Mouse (Mus musculus): ENCODE results near the gene Hoxa5. TPM values are rescaled to one million over a fixed set of nuclear protein-coding genes. Genes with fewer than 3 reads are reported as not detected.

The Hoxa5 gene
- total and polyA plus RNA-seq, 3 experiments, result 0.83 to 4.1 (median 1.5) TPM

GRCm38 (mm10) chr6:52172501-52172900 lies 31.9 kb downstream of the Hoxa5 start:
- Histone ChIP-seq H3K9ac (ENCODE audit: insufficient read depth, low read depth) (no peak overlapping the region), H3K27ac (ENCODE audit: insufficient read depth, low read depth) (no peak overlapping the region), H3K4me3 (replicated peaks in 1 of 3; ENCODE audit: low read depth in 2 of 3, low read length in 2 of 3, poor library complexity in 1 of 3) (no peak overlapping the region), H3K4me2 (ENCODE audit: insufficient read depth, low read depth, poor library complexity, severe bottlenecking) (no peak overlapping the region), H3K79me2 (replicated peaks; ENCODE audit: control insufficient read depth, extremely low read depth, insufficient read depth, poor library complexity, severe bottlenecking) (no peaks in the 10 kb centered on the region), H3K4me1 (ENCODE audit: control insufficient read depth in 1 of 2, insufficient read depth in 2 of 2) (no peaks in the 10 kb centered on the region), H3K27me3 (replicated peaks) (no peaks in the 10 kb centered on the region), H3K36me3 (replicated peaks in 1 of 2; ENCODE audit: control insufficient read depth in 1 of 2, insufficient read depth in 1 of 2, low read length in 1 of 2) (peaks cover 3 to 19% of the 10 kb centered on the region in 2 experiments), H3K9me3 (replicated peaks; ENCODE audit: low read length) (peaks cover 9% of the 10 kb centered on the region)
- in situ Hi-C loops (cut with MboI; ENCODE audit: low pct_ligation_motif_present, low pct_unique_long_range_greater_than_20kb, low sequenced_read_pairs), result no loop called here
- TF ChIP-seq SMC3 (IDR thresholded peaks at IDR 0.05; ENCODE audit: low read depth, low read length), result no peak
- TF ChIP-seq MAZ (IDR thresholded peaks at IDR 0.05; ENCODE audit: low read depth, low read length), result no peak
- TF ChIP-seq ETS1 (conservative IDR thresholded peaks at IDR 0.05; ENCODE audit: low read depth, low read length), result no peak
- no peak for TF ChIP-seq JUND (conservative IDR thresholded peaks at IDR 0.05; ENCODE audit: low read depth, low read length)
- TF ChIP-seq ZKSCAN1 (IDR thresholded peaks at IDR 0.05; ENCODE audit: borderline replicate concordance, low read depth, low read length), result no peak
- TF ChIP-seq HCFC1 (IDR thresholded peaks at IDR 0.05; ENCODE audit: low read depth, low read length), result no peak
- no peak for TF ChIP-seq MAFK (IDR thresholded peaks at IDR 0.05; ENCODE audit: insufficient replicate concordance, low read length)
- no peak for TF ChIP-seq JUN (IDR thresholded peaks at IDR 0.05; ENCODE audit: insufficient read depth, low read depth, low read length)
- no peak for TF ChIP-seq PAX5 (IDR thresholded peaks at IDR 0.05; ENCODE audit: low read length)
- TF ChIP-seq SIN3A (IDR thresholded peaks at IDR 0.05; ENCODE audit: low read length), result no peak
- TF ChIP-seq E2F4 (IDR thresholded peaks at IDR 0.05; ENCODE audit: insufficient replicate concordance, low read depth, low read length), result no peak
- no peak for TF ChIP-seq MAX (IDR thresholded peaks at IDR 0.05; ENCODE audit: low read length)
- TF ChIP-seq ZC3H11A (IDR thresholded peaks at IDR 0.05; ENCODE audit: low read depth, low read length), result no peak
- no peak for TF ChIP-seq MYC (IDR thresholded peaks at IDR 0.05; ENCODE audit: low read depth, low read length)
- TF ChIP-seq NELFE (IDR thresholded peaks at IDR 0.05; ENCODE audit: low read depth, low read length), result no peak
- no peak for TF ChIP-seq POLR2A (IDR thresholded peaks at IDR 0.05; ENCODE audit: low read depth, low read length)
- no peak for TF ChIP-seq TBP (conservative IDR thresholded peaks at IDR 0.05; ENCODE audit: low read depth, low read length)
- TF ChIP-seq KAT2A (IDR thresholded peaks at IDR 0.05; ENCODE audit: insufficient replicate concordance, low read length), result no peak
- dilution Hi-C loops (cut with MboI; ENCODE audit: extremely low pct_ligation_motif_present, extremely low pct_unique_long_range_greater_than_20kb, low sequenced_read_pairs), result no loop called here
- no peak for DNase-seq (ENCODE audit: extremely low read depth)

DNA sequence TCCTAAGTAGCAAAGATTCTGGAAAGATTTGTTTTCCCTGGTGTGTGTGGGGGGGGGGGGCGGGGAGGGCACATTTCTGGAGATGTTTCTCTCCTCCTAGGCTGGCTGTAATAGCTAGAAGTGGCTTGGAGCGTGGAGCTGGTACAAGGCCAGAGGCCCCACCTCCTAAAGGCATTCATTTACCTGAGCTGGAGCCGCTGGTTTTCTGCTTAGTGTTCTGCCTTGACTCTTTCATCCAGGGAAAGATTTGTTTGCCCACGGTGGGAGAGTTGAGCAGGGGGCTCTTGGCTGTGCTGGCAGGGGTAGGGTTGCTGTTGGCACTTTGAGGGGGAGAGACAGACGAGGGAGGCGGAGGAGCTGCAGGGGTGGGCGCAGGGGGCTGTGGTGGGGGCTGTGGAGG lies 32.4 kb downstream of the Hoxa5 start:
- no peak overlapping the region for H3K9ac ChIP-seq (ENCODE audit: insufficient read depth, low read depth)
- no peaks in the 10 kb centered on the region for H3K4me1 ChIP-seq (ENCODE audit: control insufficient read depth in 1 of 2, insufficient read depth in 2 of 2)
- DNase-seq (ENCODE audit: extremely low read depth), result no peak
- no peak overlapping the region for H3K4me3 ChIP-seq (replicated peaks in 1 of 3; ENCODE audit: low read depth in 2 of 3, low read length in 2 of 3, poor library complexity in 1 of 3)
- dilution Hi-C loops (cut with MboI; ENCODE audit: extremely low pct_ligation_motif_present, extremely low pct_unique_long_range_greater_than_20kb, low sequenced_read_pairs) (no loop called here), in situ Hi-C loops (cut with MboI; ENCODE audit: low pct_ligation_motif_present, low pct_unique_long_range_greater_than_20kb, low sequenced_read_pairs) (no loop called here)
- H3K27me3 ChIP-seq (replicated peaks), result no peaks in the 10 kb centered on the region
- peaks cover 9% of the 10 kb centered on the region for H3K9me3 ChIP-seq (replicated peaks; ENCODE audit: low read length)
- TF ChIP-seq MEF2A (IDR thresholded peaks at IDR 0.05; ENCODE audit: borderline replicate concordance, low read depth, low read length) (no peak), MAFK (IDR thresholded peaks at IDR 0.05; ENCODE audit: insufficient replicate concordance, low read length) (no peak), ZMIZ1 (IDR thresholded peaks at IDR 0.05; ENCODE audit: low read depth, low read length) (no peak), HCFC1 (IDR thresholded peaks at IDR 0.05; ENCODE audit: low read depth, low read length) (no peak), ETS1 (conservative IDR thresholded peaks at IDR 0.05; ENCODE audit: low read depth, low read length) (no peak)
- H3K4me2 ChIP-seq (ENCODE audit: insufficient read depth, low read depth, poor library complexity, severe bottlenecking), result no peak overlapping the region
- no peaks in the 10 kb centered on the region for H3K79me2 ChIP-seq (replicated peaks; ENCODE audit: control insufficient read depth, extremely low read depth, insufficient read depth, poor library complexity, severe bottlenecking)
- peaks cover 3 to 21% of the 10 kb centered on the region in 2 experiments for H3K36me3 ChIP-seq (replicated peaks in 1 of 2; ENCODE audit: control insufficient read depth in 1 of 2, insufficient read depth in 1 of 2, low read length in 1 of 2)
- H3K27ac ChIP-seq (ENCODE audit: insufficient read depth, low read depth), result no peak overlapping the region
